Mouse (Mus musculus) midbrain, embryonic 12.5 days (tissue): ENCODE data around the gene Slco2a1. TPM values are rescaled to one million over a fixed set of nuclear protein-coding genes. Genes with fewer than 3 reads are reported as not detected.

Experiments
- ATAC-seq: fragments of 200-750 bp; cut with Nextera tagmentation; 2 replicates; pipeline ENCODE4 v1.8.0; 2017; ENCODE audit warnings: low read depth, moderate TSS enrichment, moderate library complexity; ENCODE audit not compliant: low FRiP score
- H3K27ac ChIP-seq: fragments of 300-500 bp; sonication (generic); replicated peaks from 2 replicates; pipeline ENCODE4 v1.5.1; 2016; ENCODE audit warnings: mild to moderate bottlenecking
- H3K27me3 ChIP-seq: fragments of 300-500 bp; sonication (generic); 2 replicates; pipeline ENCODE4 v1.6.1; 2016; ENCODE audit warnings: mild to moderate bottlenecking
- H3K36me3 ChIP-seq: fragments of 300-500 bp; sonication (generic); 2 replicates; pipeline ENCODE4 v1.6.1; 2016
- H3K4me1 ChIP-seq: fragments of 300-500 bp; sonication (generic); 2 replicates; pipeline ENCODE4 v1.6.1; 2016
- H3K4me2 ChIP-seq: fragments of 300-500 bp; sonication (generic); replicated peaks from 2 replicates; pipeline ENCODE4 v1.6.1; 2016; ENCODE audit warnings: mild to moderate bottlenecking, moderate library complexity
- H3K4me3 ChIP-seq: fragments of 300-500 bp; sonication (generic); 2 replicates; pipeline ENCODE4 v1.5.1; 2016; ENCODE audit warnings: mild to moderate bottlenecking
- H3K9ac ChIP-seq: fragments of 300-500 bp; sonication (generic); replicated peaks from 2 replicates; pipeline ENCODE4 v1.6.1; 2016; ENCODE audit warnings: mild to moderate bottlenecking, moderate library complexity
- H3K9me3 ChIP-seq: fragments of 300-500 bp; sonication (generic); 2 replicates; pipeline ENCODE4 v1.6.1; 2016; ENCODE audit warnings: mild to moderate bottlenecking
- WGBS: fragments of 180-500 bp; shearing (Covaris S2); methylation state at CpG from one replicate; pipeline ENCODE4 v1.1.7; 2016; 5-methylcytosine and 5-hydroxymethylcytosine counted together
- polyA plus RNA-seq: library from polyadenylated mRNA; unstranded; fragments of >200 nt; fragmentation: Nextera tagmentation; extraction: Ambion mirVana; gene quantifications from 2 replicates; pipeline ENCODE4 v1.2.1, GENCODE M21; 2016

The Slco2a1 gene
- polyA plus RNA-seq, 1 experiment from 2014 or later, result 0.79 TPM

DNA sequence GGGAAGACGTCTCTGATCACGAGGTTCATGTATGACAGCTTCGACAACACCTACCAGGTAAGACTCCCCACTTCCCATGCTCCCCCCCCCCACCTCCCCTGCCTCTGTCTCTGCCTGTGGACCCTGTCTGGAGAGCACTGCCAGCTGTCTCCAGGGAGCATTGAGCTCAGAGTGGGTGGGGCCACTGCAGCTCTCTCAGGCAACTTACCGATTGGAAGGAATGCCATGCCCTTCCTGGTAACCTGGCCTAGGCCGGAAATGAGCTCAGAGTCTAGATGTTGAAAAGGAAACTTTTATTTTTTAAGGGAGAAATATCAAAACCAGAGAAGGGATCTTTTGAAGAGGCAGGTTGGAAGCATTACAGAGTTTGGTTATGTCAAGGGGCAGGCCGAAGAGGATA lies 151.9 kb downstream of the Slco2a1 start:
- Histone ChIP-seq H3K36me3 (peaks cover 32% of the 10 kb centered on the region), H3K27me3 (no peaks in the 10 kb centered on the region), H3K4me1 (peaks cover 45% of the 10 kb centered on the region), H3K4me2 (no peak overlapping the region), H3K4me3 (no peak overlapping the region), H3K9ac (no peak overlapping the region), H3K9me3 (no peaks in the 10 kb centered on the region), H3K27ac (no peak overlapping the region)
- ATAC-seq, result no peak
- 91% methylated on average over 6 of the region's 6 CpGs for whole genome bisulfite sequencing

DNA sequence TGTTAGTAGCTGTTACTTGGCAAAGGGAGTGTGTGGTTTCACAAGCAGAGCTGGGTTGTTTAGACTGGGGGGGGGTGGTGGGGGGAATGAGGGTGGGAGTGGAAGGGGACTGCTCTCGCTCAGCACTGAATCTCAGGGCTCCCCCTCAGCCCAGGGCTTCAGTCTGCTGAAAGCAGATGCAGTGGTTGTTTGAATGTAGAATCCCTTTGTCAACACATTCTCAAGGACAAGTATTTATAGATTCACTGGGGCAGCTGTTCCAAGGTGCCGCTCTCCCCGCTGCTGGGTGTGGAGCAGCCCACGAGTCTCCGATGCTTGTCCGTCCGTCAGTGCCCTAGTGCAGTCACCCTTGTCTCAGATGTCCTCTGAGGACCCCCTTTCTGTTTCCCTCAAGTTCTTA lies 152.8 kb downstream of the Slco2a1 start:
- WGBS, result 86% methylated on average over 7 of the region's 7 CpGs
- no peaks in the 10 kb centered on the region for H3K9me3 ChIP-seq
- no peak overlapping the region for H3K4me2 ChIP-seq
- no peak overlapping the region for H3K27ac ChIP-seq
- ATAC-seq, result no peak
- peaks cover 49% of the 10 kb centered on the region for H3K4me1 ChIP-seq
- no peak overlapping the region for H3K9ac ChIP-seq
- no peaks in the 10 kb centered on the region for H3K27me3 ChIP-seq
- peaks cover 32% of the 10 kb centered on the region for H3K36me3 ChIP-seq
- no peak overlapping the region for H3K4me3 ChIP-seq

DNA sequence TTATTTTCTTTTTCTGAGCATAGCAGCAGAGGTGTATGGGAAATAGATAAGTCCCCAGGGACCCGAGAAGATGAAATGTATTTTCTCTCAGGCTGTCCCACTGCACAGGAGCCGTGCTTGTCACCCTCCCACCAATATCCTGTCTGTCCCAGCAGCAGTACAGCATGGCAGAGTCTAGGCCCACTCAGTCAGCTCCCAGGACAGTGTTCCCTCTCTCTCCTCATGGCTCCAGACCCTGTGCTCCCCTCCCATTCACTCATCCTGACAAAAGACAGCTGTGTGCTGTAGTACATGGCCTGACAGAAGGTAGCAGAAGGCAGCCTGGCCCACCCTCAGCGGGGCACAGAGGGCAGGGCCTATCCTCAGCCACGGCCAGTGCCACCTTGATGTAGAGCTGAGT lies 155.4 kb downstream of the Slco2a1 start:
- peak overlapping the region; percentile 69 for H3K27ac ChIP-seq
- no peak for ATAC-seq
- H3K36me3 ChIP-seq, result peaks cover 32% of the 10 kb centered on the region
- WGBS, result 72% methylated on average over 4 of the region's 4 CpGs
- H3K9me3 ChIP-seq, result no peaks in the 10 kb centered on the region
- no peak overlapping the region for H3K9ac ChIP-seq
- no peaks in the 10 kb centered on the region for H3K27me3 ChIP-seq
- no peak overlapping the region for H3K4me3 ChIP-seq
- no peak overlapping the region for H3K4me2 ChIP-seq
- peaks cover 59% of the 10 kb centered on the region for H3K4me1 ChIP-seq

DNA sequence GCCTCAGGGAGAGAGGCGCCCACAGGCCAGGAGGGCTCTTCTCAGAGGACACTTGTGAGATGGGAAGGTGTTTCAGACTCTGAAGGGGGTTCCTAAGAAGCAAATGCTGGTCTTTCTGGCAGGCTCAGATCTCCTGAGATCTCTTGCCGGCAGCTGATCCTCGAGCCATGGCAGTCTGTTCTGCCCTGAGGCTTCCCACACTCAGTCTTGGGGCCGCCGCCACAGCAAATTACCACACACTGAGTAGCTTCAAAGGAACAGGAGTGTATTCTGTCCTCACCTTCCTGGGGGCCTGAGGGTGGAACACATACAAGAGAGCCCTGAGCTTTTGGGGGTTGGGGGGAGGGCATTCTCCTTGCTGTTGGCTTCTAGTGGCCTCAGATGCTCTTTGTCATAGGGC lies 156.8 kb downstream of the Slco2a1 start:
- H3K27me3 ChIP-seq, result no peaks in the 10 kb centered on the region
- peaks cover 35% of the 10 kb centered on the region for H3K36me3 ChIP-seq
- peaks cover 50% of the 10 kb centered on the region for H3K4me1 ChIP-seq
- no peak overlapping the region for H3K4me2 ChIP-seq
- peak overlapping the region; percentile 69 for H3K27ac ChIP-seq
- H3K4me3 ChIP-seq, result no peak overlapping the region
- H3K9ac ChIP-seq, result no peak overlapping the region
- no peak for ATAC-seq
- H3K9me3 ChIP-seq, result no peaks in the 10 kb centered on the region
- WGBS, result 45% methylated on average over 5 of the region's 5 CpGs

Other genes with a start within 250 kb of the Slco2a1 start
- 15.7 and 17.0 TPM in 2 replicates for gene Ryk, start 153.8 kb upstream of the Slco2a1 start, polyA plus RNA-seq
- 38.2 and 47.2 TPM in 2 replicates for gene Rab6b, start 123.1 kb downstream of the Slco2a1 start, polyA plus RNA-seq
- 55.2 and 55.5 TPM in 2 replicates for gene Srprb, start 213.4 kb downstream of the Slco2a1 start, polyA plus RNA-seq
- 1.7 and 5.3 TPM in 2 replicates for gene Gm20425, start 241.6 kb downstream of the Slco2a1 start, polyA plus RNA-seq
- 16.9 and 20.6 TPM in 2 replicates for gene Trf, start 241.7 kb downstream of the Slco2a1 start, polyA plus RNA-seq